Mouse (Mus musculus): Measurements from ENCODE around the gene Lama4. TPM values are rescaled to one million over a fixed set of nuclear protein-coding genes. Genes with fewer than 3 reads are reported as not detected.

Lama4 gene
- polyA plus RNA-seq, 2 experiments, result 0.91 to 0.94 TPM

- ATAC-seq (ENCODE audit: insufficient read depth), result no peak
Measured at GRCm38 (mm10) chr10:39121412-39121811, 156.1 kb downstream of the Lama4 start.

DNA sequence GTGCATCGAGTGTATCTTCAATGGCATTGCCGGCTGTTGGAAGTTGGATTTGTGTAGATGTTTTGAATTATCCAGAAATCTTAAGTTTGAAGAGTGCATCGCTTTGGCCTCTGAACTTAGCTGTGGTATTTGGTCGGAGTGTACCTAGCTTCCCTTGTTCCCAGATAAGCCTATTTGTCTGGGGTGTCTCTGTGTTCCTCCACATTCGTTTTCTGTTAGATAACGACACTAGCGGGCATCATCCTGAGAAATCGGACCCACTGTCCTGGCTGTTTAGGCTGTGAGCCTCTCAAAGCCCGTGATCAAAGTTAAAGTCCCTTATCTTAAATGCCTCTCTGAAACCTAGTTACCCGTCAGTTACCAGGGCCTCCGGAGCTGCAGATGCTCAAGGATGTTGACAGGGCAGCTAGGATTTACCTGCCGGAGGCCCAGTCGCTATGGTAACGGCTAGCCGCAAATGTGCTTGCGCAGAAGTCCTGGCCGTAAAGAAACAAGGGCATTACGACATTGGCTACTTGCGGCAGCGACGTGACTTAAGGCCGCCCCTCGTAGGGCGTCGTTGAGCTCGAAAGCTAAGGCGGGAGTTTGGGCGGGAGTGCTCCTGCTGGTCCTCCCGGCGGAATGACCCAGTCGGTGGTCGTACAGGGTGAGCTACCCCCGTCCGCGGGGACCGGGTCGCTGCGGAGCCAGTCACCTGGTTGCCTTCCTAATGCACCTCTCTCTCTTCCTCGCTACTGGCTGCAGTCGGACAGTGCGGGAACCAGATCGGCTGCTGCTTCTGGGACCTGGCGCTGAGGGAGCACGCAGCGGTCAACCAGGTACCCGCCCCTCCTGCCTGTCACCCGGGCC lies 168.4 kb downstream of the Lama4 start, which contains the start of the genes Fam229b and Tube1:
Fam229b (minus strand) TSS at position 453 of the 849 bp plus-strand sequence.
Tube1 (plus strand) TSS at position 515 of the 849 bp plus-strand sequence.
- peak within 1 kb of the TSS; percentile 68 to 69 for H3K4me3 ChIP-seq (ENCODE audit: insufficient read depth in 1 of 2, low read depth in 2 of 2, low read length in 2 of 2)
- H3K36me3 ChIP-seq (replicated peaks; ENCODE audit: control insufficient read depth, insufficient read depth, low read depth), result no peaks in the 10 kb centered on the region; the same call in 1 of the 2 replicates
- H3K27ac ChIP-seq, result no peak within 1 kb of the TSS; the same call in 1 of the 2 replicates
- TF ChIP-seq CTCF (IDR thresholded peaks at IDR 0.05; ENCODE audit: low read depth) (0 out of 2 replicates have a peak, but pooled peaks have one; percentile 8), EP300 (IDR thresholded peaks at IDR 0.05; ENCODE audit: low read depth) (no peak)
- peak within 1 kb of the TSS; percentile 78 for H3K9ac ChIP-seq (replicated peaks)
- DNase-seq (ENCODE audit: low read depth in 3 of 3, low spot score in 3 of 3), result peak; percentile 85 to 90 (median 86)
- peak; percentile 91 for ATAC-seq (ENCODE audit: insufficient read depth)
- H3K9me3 ChIP-seq (ENCODE audit: control insufficient read depth, low read length), result no peaks in the 10 kb centered on the region
- 3% methylated on average over 47 of the region's 47 CpGs for WGBS (ENCODE audit: insufficient replicate concordance)
- peaks cover 5 to 6% of the 10 kb centered on the region in 2 experiments; a peak in 2 of 4 replicates for H3K4me1 ChIP-seq (replicated peaks; ENCODE audit: control insufficient read depth in 2 of 2, insufficient read depth in 2 of 2, low read length in 1 of 2)
- peak within 1 kb of the TSS; percentile 71 for H3K4me2 ChIP-seq (ENCODE audit: low read depth)
- no peaks in the 10 kb centered on the region for H3K27me3 ChIP-seq (ENCODE audit: control insufficient read depth, insufficient read depth, low read length)

More at GRCm38 (mm10) chr10:39121412-39121811, 156.1 kb downstream of the Lama4 start:
- H3K4me3 ChIP-seq (ENCODE audit: insufficient read depth in 1 of 2, low read depth in 2 of 2, low read length in 2 of 2), result no peak overlapping the region
- H3K9ac ChIP-seq (replicated peaks), result no peak overlapping the region
- DNase-seq (ENCODE audit: low read depth in 3 of 3, low spot score in 3 of 3), result no peak
- TF ChIP-seq CTCF (IDR thresholded peaks at IDR 0.05; ENCODE audit: low read depth) (peak; percentile 20; the same call in 1 of the 2 replicates), EP300 (IDR thresholded peaks at IDR 0.05; ENCODE audit: low read depth) (no peak)
- no peak overlapping the region for H3K4me2 ChIP-seq (ENCODE audit: low read depth)
- H3K36me3 ChIP-seq (replicated peaks; ENCODE audit: control insufficient read depth, insufficient read depth, low read depth), result no peaks in the 10 kb centered on the region
- WGBS (ENCODE audit: insufficient replicate concordance), result 20% methylated on average over 4 of the region's 4 CpGs
- no peak overlapping the region for H3K27ac ChIP-seq
- H3K9me3 ChIP-seq (ENCODE audit: control insufficient read depth, low read length), result no peaks in the 10 kb centered on the region
- no peaks in the 10 kb centered on the region for H3K27me3 ChIP-seq (ENCODE audit: control insufficient read depth, insufficient read depth, low read length)
- H3K4me1 ChIP-seq (replicated peaks; ENCODE audit: control insufficient read depth in 2 of 2, insufficient read depth in 2 of 2, low read length in 1 of 2), result no peaks in the 10 kb centered on the region

DNA sequence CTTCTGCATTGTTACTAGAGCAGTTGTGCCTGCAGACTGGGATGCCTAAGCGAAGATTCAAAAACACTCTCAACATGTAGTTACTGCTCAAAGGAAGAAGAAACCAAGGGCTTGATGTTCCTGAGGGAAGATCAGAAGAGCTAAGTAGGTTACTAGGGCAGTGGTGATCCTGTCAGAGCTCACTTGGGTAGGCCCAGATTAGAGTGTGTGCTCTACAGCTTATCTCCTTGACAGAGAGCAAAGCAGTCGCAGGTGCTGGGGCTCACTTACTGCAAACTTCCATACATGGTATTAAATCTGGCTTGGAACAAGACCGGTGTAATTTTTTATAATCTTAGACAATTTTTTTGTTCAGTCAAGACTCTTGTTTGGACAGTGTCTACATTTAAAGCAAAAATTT lies 172.5 kb downstream of the Lama4 start:
- Histone ChIP-seq H3K4me3 (ENCODE audit: insufficient read depth in 1 of 2, low read depth in 2 of 2, low read length in 2 of 2) (no peak overlapping the region), H3K27me3 (ENCODE audit: control insufficient read depth, insufficient read depth, low read length) (no peaks in the 10 kb centered on the region), H3K36me3 (replicated peaks; ENCODE audit: control insufficient read depth, insufficient read depth, low read depth) (no peaks in the 10 kb centered on the region; the same call in 1 of the 2 replicates), H3K9ac (replicated peaks) (no peak overlapping the region), H3K4me2 (ENCODE audit: low read depth) (no peak overlapping the region), H3K4me1 (replicated peaks; ENCODE audit: control insufficient read depth in 2 of 2, insufficient read depth in 2 of 2, low read length in 1 of 2) (peaks cover 8 to 9% of the 10 kb centered on the region in 2 experiments; a peak in 3 of 4 replicates), H3K27ac (no peak overlapping the region), H3K9me3 (ENCODE audit: control insufficient read depth, low read length) (no peaks in the 10 kb centered on the region)
- no peak for DNase-seq (ENCODE audit: low read depth in 3 of 3, low spot score in 3 of 3)
- ATAC-seq (ENCODE audit: insufficient read depth), result no peak
- WGBS (ENCODE audit: insufficient replicate concordance), result 72% methylated on average over 3 of the region's 3 CpGs
- no peak for TF ChIP-seq EP300 (IDR thresholded peaks at IDR 0.05; ENCODE audit: low read depth)
- TF ChIP-seq CTCF (IDR thresholded peaks at IDR 0.05; ENCODE audit: low read depth), result no peak

GRCm38 (mm10) chr10:39138761-39139160 lies 173.4 kb downstream of the Lama4 start:
- Histone ChIP-seq H3K4me3 (ENCODE audit: insufficient read depth in 1 of 2, low read depth in 2 of 2, low read length in 2 of 2) (no peak overlapping the region), H3K4me1 (replicated peaks; ENCODE audit: control insufficient read depth in 2 of 2, insufficient read depth in 2 of 2, low read length in 1 of 2) (peaks cover 3 to 5% of the 10 kb centered on the region in 2 experiments; a peak in 2 of 4 replicates), H3K27me3 (ENCODE audit: control insufficient read depth, insufficient read depth, low read length) (no peaks in the 10 kb centered on the region), H3K9ac (replicated peaks) (no peak overlapping the region), H3K27ac (no peak overlapping the region), H3K4me2 (ENCODE audit: low read depth) (no peak overlapping the region), H3K9me3 (ENCODE audit: control insufficient read depth, low read length) (no peaks in the 10 kb centered on the region), H3K36me3 (replicated peaks; ENCODE audit: control insufficient read depth, insufficient read depth, low read depth) (no peaks in the 10 kb centered on the region; the same call in none of the 2 replicates)
- WGBS (ENCODE audit: insufficient replicate concordance), result 82% methylated on average over 6 of the region's 6 CpGs
- DNase-seq (ENCODE audit: low read depth in 3 of 3, low spot score in 3 of 3) (no peak), ATAC-seq (ENCODE audit: insufficient read depth) (no peak)
- TF ChIP-seq EP300 (IDR thresholded peaks at IDR 0.05; ENCODE audit: low read depth), result no peak
- no peak for TF ChIP-seq CTCF (IDR thresholded peaks at IDR 0.05; ENCODE audit: low read depth)

DNA sequence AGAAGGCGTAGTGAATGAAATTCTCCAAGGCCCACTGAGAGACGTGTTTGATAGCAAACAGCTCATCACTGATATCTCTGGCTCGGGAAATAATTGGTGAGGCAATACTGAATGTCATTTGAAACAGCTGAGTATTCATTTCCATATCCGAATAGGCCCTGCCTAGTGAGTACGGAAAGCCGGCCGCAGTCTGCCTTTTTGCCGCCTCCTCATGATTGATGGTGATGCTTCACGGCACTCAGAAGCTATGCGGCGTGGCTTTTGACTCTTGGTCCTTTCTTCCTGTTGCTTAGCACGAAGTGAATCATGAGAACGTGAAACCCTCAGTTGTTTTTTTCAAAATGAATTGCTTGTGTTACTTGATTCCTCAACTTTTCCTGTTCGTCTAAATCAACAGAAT lies 175.5 kb downstream of the Lama4 start:
- Histone ChIP-seq H3K9ac (replicated peaks) (no peak overlapping the region), H3K4me2 (ENCODE audit: low read depth) (no peak overlapping the region), H3K9me3 (ENCODE audit: control insufficient read depth, low read length) (no peaks in the 10 kb centered on the region), H3K4me3 (ENCODE audit: insufficient read depth in 1 of 2, low read depth in 2 of 2, low read length in 2 of 2) (no peak overlapping the region), H3K27ac (no peak overlapping the region), H3K4me1 (replicated peaks; ENCODE audit: control insufficient read depth in 2 of 2, insufficient read depth in 2 of 2, low read length in 1 of 2) (peaks cover 3% of the 10 kb centered on the region in 2 experiments; a peak in 2 of 4 replicates), H3K36me3 (replicated peaks; ENCODE audit: control insufficient read depth, insufficient read depth, low read depth) (no peaks in the 10 kb centered on the region; the same call in none of the 2 replicates), H3K27me3 (ENCODE audit: control insufficient read depth, insufficient read depth, low read length) (no peaks in the 10 kb centered on the region)
- DNase-seq (ENCODE audit: low read depth in 3 of 3, low spot score in 3 of 3) (no peak), ATAC-seq (ENCODE audit: insufficient read depth) (no peak)
- TF ChIP-seq EP300 (IDR thresholded peaks at IDR 0.05; ENCODE audit: low read depth) (no peak), CTCF (IDR thresholded peaks at IDR 0.05; ENCODE audit: low read depth) (no peak)
- WGBS (ENCODE audit: insufficient replicate concordance), result 88% methylated on average over 14 of the region's 14 CpGs
